Mouse (Mus musculus) frontal cortex, adult (tissue): ENCODE measurements around the gene Mettl26.
A peak's percentile ranks its signal among the peaks of the same experiment; 100 is the strongest.

Source experiments
- ATAC-seq: cut with Nextera tagmentation; 2 replicates; pipeline ENCODE4 v1.9.2; 2017; ENCODE audit warnings: mild to moderate bottlenecking, moderate library complexity, mixed read lengths; ENCODE audit not compliant: low TSS enrichment

Gene Mettl26

GRCm38 (mm10) chr17:25837076-25837410 lies 37.8 kb upstream of the Mettl26 start, which contains the start of gene Rhbdl1:
Rhbdl1 (minus strand) TSS chr17:25837295.
- ATAC-seq, result peak; percentile 56

- ATAC-seq, result no peak
These were observed 37.3 kb upstream of the Mettl26 start for GRCm38 (mm10) chr17:25837533-25837932.

GRCm38 (mm10) chr17:25838904-25839303 lies 36.0 kb upstream of the Mettl26 start:
- no peak for ATAC-seq

- ATAC-seq, result no peak
These were observed 35.2 kb upstream of the Mettl26 start for GRCm38 (mm10) chr17:25839455-25840235.

- no peak for ATAC-seq
These were observed 34.4 kb upstream of the Mettl26 start for GRCm38 (mm10) chr17:25840519-25840918.

GRCm38 (mm10) chr17:25841117-25841880 lies 33.6 kb upstream of the Mettl26 start, which contains the start of gene Gm20683:
Gm20683 (minus strand) TSS chr17:25841763.
- ATAC-seq, result no peak

- ATAC-seq, result no peak
These were observed 32.4 kb upstream of the Mettl26 start for GRCm38 (mm10) chr17:25842509-25842908.

- no peak for ATAC-seq
These were observed 31.8 kb upstream of the Mettl26 start for GRCm38 (mm10) chr17:25843122-25843521.

- 0 out of 2 replicates have a peak, but pooled peaks have one; percentile 5 for ATAC-seq
These were observed 31.1 kb upstream of the Mettl26 start for GRCm38 (mm10) chr17:25843636-25844395.

- peak; percentile 95 for ATAC-seq
These were observed 30.4 kb upstream of the Mettl26 start, which contains the start of gene Rhot2 for GRCm38 (mm10) chr17:25844396-25844901. Rhot2 (minus strand) TSS chr17:25844851.

GRCm38 (mm10) chr17:25860229-25860628 lies 14.6 kb upstream of the Mettl26 start:
- ATAC-seq, result no peak

- ATAC-seq, result peak; percentile 97
These were observed 13.8 kb upstream of the Mettl26 start, which contains the start of gene Wdr90 for GRCm38 (mm10) chr17:25860832-25861703. Wdr90 (minus strand) TSS chr17:25861501.

GRCm38 (mm10) chr17:25861704-25862612 lies 12.9 kb upstream of the Mettl26 start:
- ATAC-seq, result peak; percentile 20; the same call in 1 of the 2 replicates

- ATAC-seq, result no peak
These were observed 11.2 kb upstream of the Mettl26 start for GRCm38 (mm10) chr17:25863681-25864080.

GRCm38 (mm10) chr17:25864311-25864710 lies 10.6 kb upstream of the Mettl26 start:
- no peak for ATAC-seq

GRCm38 (mm10) chr17:25865288-25865687 lies 9.6 kb upstream of the Mettl26 start:
- no peak for ATAC-seq

GRCm38 (mm10) chr17:25866172-25866571 lies 8.7 kb upstream of the Mettl26 start:
- no peak for ATAC-seq

GRCm38 (mm10) chr17:25867509-25867835 lies 7.4 kb upstream of the Mettl26 start:
- no peak for ATAC-seq

- ATAC-seq, result peak; percentile 9
These were observed 6.9 kb upstream of the Mettl26 start for GRCm38 (mm10) chr17:25867836-25868600.
